Mouse (Mus musculus): Measurements from ENCODE around the gene Grm2. TPM values are rescaled to one million over a fixed set of nuclear protein-coding genes. Genes with fewer than 3 reads are reported as not detected.

The Grm2 gene
- 0.09 and 0.11 TPM in 2 replicates for polyA plus RNA-seq (2014; fragmentation: Nextera tagmentation; extraction: Ambion mirVana)

DNA sequence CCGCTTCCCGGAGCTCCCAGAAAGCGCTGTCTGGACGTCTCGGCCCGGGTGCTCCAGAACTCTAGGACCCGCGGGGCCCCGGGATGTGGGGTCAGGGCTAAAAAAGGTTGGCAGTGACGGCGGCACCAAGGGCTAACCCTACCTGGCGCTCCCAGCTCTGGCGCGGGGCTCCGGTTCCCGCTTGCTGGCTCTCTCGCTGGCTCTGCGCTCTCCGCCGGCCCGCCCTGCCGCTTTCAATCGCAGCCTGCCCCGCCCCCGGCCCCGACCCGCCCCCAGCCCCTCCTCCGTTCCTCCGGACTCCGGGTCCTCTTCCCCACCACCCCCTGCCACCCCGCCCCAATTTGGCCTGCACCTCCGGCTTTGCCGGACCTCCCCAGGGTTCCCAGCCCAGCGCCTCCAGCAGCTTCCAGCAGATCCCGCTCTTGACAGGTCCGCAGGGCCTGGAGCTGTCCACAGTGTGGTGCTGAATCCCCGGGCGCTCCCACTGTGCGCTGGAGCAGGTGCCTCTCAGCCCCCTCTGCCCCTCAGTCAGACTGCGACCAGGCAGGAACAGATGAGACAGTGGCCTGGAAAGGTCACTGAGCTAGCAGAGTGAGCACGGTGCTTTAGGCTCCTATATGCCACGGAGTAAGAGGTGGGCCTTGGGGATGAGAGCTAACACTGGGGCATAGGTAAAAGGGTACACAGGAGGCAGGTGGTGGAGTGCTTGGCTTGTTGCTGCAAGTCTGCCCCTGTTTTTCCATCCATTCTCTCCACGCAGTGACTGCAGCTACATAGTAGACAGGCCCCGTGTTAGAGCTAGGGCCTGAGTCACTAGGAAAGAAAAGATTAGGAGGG, at the start of gene Grm2:
Grm2 (minus strand) TSS at position 199 of the 837 bp plus-strand sequence.
- Histone ChIP-seq H3K9ac (ENCODE audit: low read length) (no peak within 1 kb of the TSS), H3K9me3 (ENCODE audit: control insufficient read depth, low read length) (no peaks in the 10 kb centered on the region), H3K27me3 (ENCODE audit: control insufficient read depth, insufficient read depth, low read length) (peaks cover 18% of the 10 kb centered on the region), H3K4me2 (ENCODE audit: low read depth, severe bottlenecking) (peak within 1 kb of the TSS; percentile 44), H3K4me1 (ENCODE audit: control insufficient read depth, insufficient read depth, low read length) (no peaks in the 10 kb centered on the region), H3K4me3 (ENCODE audit: low read depth, low read length) (peak within 1 kb of the TSS; percentile 9; the same call in 1 of the 2 replicates), H3K27ac (replicated peaks; ENCODE audit: low read depth, low read length) (no peak within 1 kb of the TSS), H3K36me3 (ENCODE audit: control insufficient read depth, insufficient read depth, low read length) (no peaks in the 10 kb centered on the region)
- peak; percentile 92 for DNase-seq (ENCODE audit: low spot score)
- 0 out of 2 replicates have a peak, but pooled peaks have one; percentile 45 for ATAC-seq (ENCODE audit: insufficient number of reproducible peaks, low FRiP score, low TSS enrichment, low read depth)
- WGBS, result 1% methylated on average over 36 of the region's 44 CpGs

DNA sequence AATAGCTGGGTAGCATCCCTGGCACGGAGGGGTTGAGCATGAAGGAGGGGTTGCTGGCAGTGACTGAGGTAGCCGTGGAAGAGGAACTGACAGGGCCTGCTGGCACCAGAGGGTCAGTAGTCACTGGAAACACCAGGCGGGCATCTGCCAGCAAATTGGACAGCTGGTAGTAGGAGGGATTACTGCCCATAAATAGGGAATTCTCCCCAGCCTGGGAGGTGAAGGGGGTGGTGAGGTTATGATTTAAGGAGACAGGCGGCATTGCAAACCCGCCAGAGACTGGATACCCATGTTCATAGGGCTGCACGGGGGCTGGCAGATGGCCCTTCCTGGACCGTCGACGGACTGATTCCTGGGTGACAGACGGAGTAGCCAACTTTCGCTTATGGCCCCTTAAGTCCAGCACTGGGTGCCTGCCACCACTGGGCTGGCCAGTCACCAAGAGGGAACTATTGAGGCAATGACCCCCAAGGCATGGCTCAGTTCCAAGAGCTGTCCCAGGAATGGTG, 37.1 kb upstream of the Grm2 start:
- H3K27ac ChIP-seq (replicated peaks; ENCODE audit: low read depth, low read length), result no peak overlapping the region
- no peaks in the 10 kb centered on the region for H3K9me3 ChIP-seq (ENCODE audit: control insufficient read depth, low read length)
- H3K27me3 ChIP-seq (ENCODE audit: control insufficient read depth, insufficient read depth, low read length), result no peaks in the 10 kb centered on the region
- no peak overlapping the region for H3K4me2 ChIP-seq (ENCODE audit: low read depth, severe bottlenecking)
- ATAC-seq (ENCODE audit: insufficient number of reproducible peaks, low FRiP score, low TSS enrichment, low read depth), result no peak
- no peak for DNase-seq (ENCODE audit: low spot score)
- 96% methylated on average over 11 of the region's 11 CpGs for WGBS
- no peak overlapping the region for H3K9ac ChIP-seq (ENCODE audit: low read length)
- H3K36me3 ChIP-seq (ENCODE audit: control insufficient read depth, insufficient read depth, low read length), result peaks cover 9% of the 10 kb centered on the region
- no peak overlapping the region for H3K4me3 ChIP-seq (ENCODE audit: low read depth, low read length)
- H3K4me1 ChIP-seq (ENCODE audit: control insufficient read depth, insufficient read depth, low read length), result no peaks in the 10 kb centered on the region

GRCm38 (mm10) chr9:106688834-106689233, 33.0 kb upstream of the Grm2 start:
- H3K36me3 ChIP-seq (ENCODE audit: control insufficient read depth, insufficient read depth, low read length), result peaks cover 7% of the 10 kb centered on the region
- no peak overlapping the region for H3K27ac ChIP-seq (replicated peaks; ENCODE audit: low read depth, low read length)
- 81% methylated on average over 8 of the region's 8 CpGs for WGBS
- H3K9ac ChIP-seq (ENCODE audit: low read length), result no peak overlapping the region
- H3K4me1 ChIP-seq (ENCODE audit: control insufficient read depth, insufficient read depth, low read length), result peaks cover 9% of the 10 kb centered on the region
- H3K27me3 ChIP-seq (ENCODE audit: control insufficient read depth, insufficient read depth, low read length), result no peaks in the 10 kb centered on the region
- H3K4me2 ChIP-seq (ENCODE audit: low read depth, severe bottlenecking), result no peak overlapping the region
- H3K4me3 ChIP-seq (ENCODE audit: low read depth, low read length), result no peak overlapping the region
- no peaks in the 10 kb centered on the region for H3K9me3 ChIP-seq (ENCODE audit: control insufficient read depth, low read length)
- no peak for DNase-seq (ENCODE audit: low spot score)
- ATAC-seq (ENCODE audit: insufficient number of reproducible peaks, low FRiP score, low TSS enrichment, low read depth), result no peak

DNA sequence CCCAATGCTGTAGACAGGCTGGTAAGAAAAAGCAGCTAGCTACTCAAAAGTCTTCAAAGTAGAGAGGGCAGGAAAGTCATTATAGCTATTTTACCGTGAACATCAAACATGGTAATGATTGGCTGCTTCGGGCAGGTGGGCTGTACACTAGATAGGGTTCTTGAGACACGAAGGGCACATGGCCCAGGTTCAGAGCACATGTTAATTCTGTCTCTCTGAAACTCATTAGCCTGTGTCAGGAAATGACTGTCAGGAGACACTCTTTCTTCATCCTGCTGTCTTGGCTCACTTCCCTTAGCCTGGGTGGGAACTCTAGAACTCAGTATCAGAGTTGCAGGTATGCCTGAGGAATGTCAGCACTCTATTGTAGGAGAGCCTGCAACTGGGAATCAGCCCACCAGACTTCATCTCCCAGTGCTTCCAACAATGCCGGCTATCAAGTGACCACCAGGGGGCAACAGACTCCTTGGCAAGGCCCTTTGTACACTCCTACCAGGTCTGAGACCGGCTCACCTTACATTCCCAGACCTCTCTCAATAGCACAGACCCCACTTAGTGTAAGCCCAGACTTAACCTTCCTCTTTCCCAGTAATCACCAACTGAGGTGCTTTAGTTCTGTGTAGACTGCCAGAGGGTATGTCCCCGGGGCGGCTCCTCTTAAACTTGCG, 31.2 kb upstream of the Grm2 start:
- WGBS, result 34% methylated on average over 8 of the region's 8 CpGs
- peak; percentile 88 for DNase-seq (ENCODE audit: low spot score)
- no peaks in the 10 kb centered on the region for H3K9me3 ChIP-seq (ENCODE audit: control insufficient read depth, low read length)
- H3K4me1 ChIP-seq (ENCODE audit: control insufficient read depth, insufficient read depth, low read length), result peaks cover 9% of the 10 kb centered on the region
- no peak overlapping the region for H3K9ac ChIP-seq (ENCODE audit: low read length)
- H3K36me3 ChIP-seq (ENCODE audit: control insufficient read depth, insufficient read depth, low read length), result no peaks in the 10 kb centered on the region
- peak; percentile 68 for ATAC-seq (ENCODE audit: insufficient number of reproducible peaks, low FRiP score, low TSS enrichment, low read depth)
- H3K27me3 ChIP-seq (ENCODE audit: control insufficient read depth, insufficient read depth, low read length), result no peaks in the 10 kb centered on the region
- peak overlapping the region; percentile 25; the same call in 1 of the 2 replicates for H3K4me2 ChIP-seq (ENCODE audit: low read depth, severe bottlenecking)
- H3K27ac ChIP-seq (replicated peaks; ENCODE audit: low read depth, low read length), result 0 out of 2 replicates have a peak overlapping the region, but pooled peaks have one; percentile 30
- H3K4me3 ChIP-seq (ENCODE audit: low read depth, low read length), result no peak overlapping the region

- Histone ChIP-seq H3K4me3 (ENCODE audit: low read depth, low read length) (peak within 1 kb of the TSS; percentile 82), H3K4me2 (ENCODE audit: low read depth, severe bottlenecking) (peak within 1 kb of the TSS; percentile 96), H3K27ac (replicated peaks; ENCODE audit: low read depth, low read length) (0 out of 2 replicates have a peak within 1 kb of the TSS, but pooled peaks have one; percentile 18), H3K9me3 (ENCODE audit: control insufficient read depth, low read length) (no peaks in the 10 kb centered on the region), H3K4me1 (ENCODE audit: control insufficient read depth, insufficient read depth, low read length) (peaks cover 9% of the 10 kb centered on the region), H3K9ac (ENCODE audit: low read length) (peak within 1 kb of the TSS; percentile 81), H3K27me3 (ENCODE audit: control insufficient read depth, insufficient read depth, low read length) (no peaks in the 10 kb centered on the region), H3K36me3 (ENCODE audit: control insufficient read depth, insufficient read depth, low read length) (no peaks in the 10 kb centered on the region)
- DNase-seq (ENCODE audit: low spot score) (peak; percentile 82), ATAC-seq (ENCODE audit: insufficient number of reproducible peaks, low FRiP score, low TSS enrichment, low read depth) (peak; percentile 75)
- under 1% methylated on average over 79 of the region's 86 CpGs for WGBS
Measured at GRCm38 (mm10) chr9:106685249-106686101, 29.6 kb upstream of the Grm2 start, which contains the start of gene Tex264. Tex264 (minus strand) TSS chr9:106685927.

DNA sequence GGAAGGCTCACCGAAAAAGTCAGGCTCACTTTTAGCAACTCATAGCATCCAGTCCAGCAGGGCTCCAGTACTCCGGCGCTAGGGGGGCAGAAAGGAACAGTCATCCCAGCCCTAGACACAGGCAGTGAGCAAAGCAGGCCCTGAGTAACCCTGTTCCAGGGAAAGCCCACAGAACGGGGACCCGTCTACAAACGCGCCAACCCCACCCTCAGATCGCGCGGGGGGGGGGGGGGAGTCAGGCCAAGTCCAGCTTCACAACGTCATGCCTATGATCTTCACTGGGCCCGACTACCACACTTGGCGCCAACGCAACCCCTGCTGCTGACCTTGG, 29.0 kb upstream of the Grm2 start:
- ATAC-seq (ENCODE audit: insufficient number of reproducible peaks, low FRiP score, low TSS enrichment, low read depth) (peak; percentile 32), DNase-seq (ENCODE audit: low spot score) (no peak)
- H3K27me3 ChIP-seq (ENCODE audit: control insufficient read depth, insufficient read depth, low read length), result no peaks in the 10 kb centered on the region
- H3K4me3 ChIP-seq (ENCODE audit: low read depth, low read length), result peak overlapping the region; percentile 82
- H3K9ac ChIP-seq (ENCODE audit: low read length), result peak overlapping the region; percentile 81
- H3K4me2 ChIP-seq (ENCODE audit: low read depth, severe bottlenecking), result peak overlapping the region; percentile 96
- H3K4me1 ChIP-seq (ENCODE audit: control insufficient read depth, insufficient read depth, low read length), result peaks cover 9% of the 10 kb centered on the region
- 7% methylated on average over 7 of the region's 14 CpGs for WGBS
- H3K27ac ChIP-seq (replicated peaks; ENCODE audit: low read depth, low read length), result no peak overlapping the region
- no peaks in the 10 kb centered on the region for H3K9me3 ChIP-seq (ENCODE audit: control insufficient read depth, low read length)
- H3K36me3 ChIP-seq (ENCODE audit: control insufficient read depth, insufficient read depth, low read length), result no peaks in the 10 kb centered on the region

GRCm38 (mm10) chr9:106684093-106684872, 28.4 kb upstream of the Grm2 start:
- H3K36me3 ChIP-seq (ENCODE audit: control insufficient read depth, insufficient read depth, low read length), result no peaks in the 10 kb centered on the region
- peak overlapping the region; percentile 96 for H3K4me2 ChIP-seq (ENCODE audit: low read depth, severe bottlenecking)
- H3K27ac ChIP-seq (replicated peaks; ENCODE audit: low read depth, low read length), result no peak overlapping the region
- H3K9me3 ChIP-seq (ENCODE audit: control insufficient read depth, low read length), result no peaks in the 10 kb centered on the region
- WGBS, result 84% methylated on average over 6 of the region's 6 CpGs
- ATAC-seq (ENCODE audit: insufficient number of reproducible peaks, low FRiP score, low TSS enrichment, low read depth) (no peak), DNase-seq (ENCODE audit: low spot score) (no peak)
- H3K4me3 ChIP-seq (ENCODE audit: low read depth, low read length), result peak overlapping the region; percentile 82
- H3K27me3 ChIP-seq (ENCODE audit: control insufficient read depth, insufficient read depth, low read length), result no peaks in the 10 kb centered on the region
- peaks cover 9% of the 10 kb centered on the region for H3K4me1 ChIP-seq (ENCODE audit: control insufficient read depth, insufficient read depth, low read length)
- peak overlapping the region; percentile 81 for H3K9ac ChIP-seq (ENCODE audit: low read length)
